Mouse (Mus musculus) MEL (cell line): ENCODE results near the gene Ccl3. TPM values are rescaled to one million over a fixed set of nuclear protein-coding genes. Genes with fewer than 3 reads are reported as not detected.
A peak's percentile ranks its signal among the peaks of the same experiment; 100 is the strongest.

Experiments
- DNase-seq: peaks from one replicate; pipeline ENCODE4 v3.0.0; 2011; ENCODE audit warnings: low read depth, low spot score
- H3K27ac ChIP-seq: 2 replicates; pipeline ENCODE4 v1.5.1; 2012; ENCODE audit warnings: low read depth, mild to moderate bottlenecking, control low read depth, low read length, moderate library complexity; ENCODE audit not compliant: control insufficient read depth
- H3K27me3 ChIP-seq, 2 experiments: fragments of 150-350 bp in 1 of 2; sonication (generic) in 1 of 2; 2 replicates each; pipeline ENCODE4 v1.6.1; 2012; ENCODE audit warnings: low read length in 2 of 2, mild to moderate bottlenecking in 2 of 2, improper control_type of control experiment in 1 of 2, moderate library complexity in 1 of 2; ENCODE audit not compliant: insufficient read depth in 2 of 2, control insufficient read depth in 1 of 2
- H3K36me3 ChIP-seq, 2 experiments: 2 replicates each; pipeline ENCODE4 v1.6.1; 2012 to 2014; ENCODE audit warnings: low read length in 2 of 2, improper control_type of control experiment in 1 of 2, inconsistent platforms in 1 of 2, mild to moderate bottlenecking in 1 of 2; ENCODE audit not compliant: insufficient read depth in 2 of 2, control insufficient read depth in 1 of 2
- H3K4me1 ChIP-seq, 2 experiments: fragments of 150-350 bp in 1 of 2; sonication (generic) in 1 of 2; 2 replicates each; pipeline ENCODE4 v1.6.1; 2012; ENCODE audit warnings: low read length in 2 of 2, improper control_type of control experiment in 1 of 2, mild to moderate bottlenecking in 1 of 2; ENCODE audit not compliant: insufficient read depth in 2 of 2, control insufficient read depth in 1 of 2
- H3K4me3 ChIP-seq, 2 experiments: fragments of 150-350 bp in 1 of 2; sonication (generic) in 1 of 2; 2 replicates each; pipeline ENCODE4 v1.5.1; 2012; ENCODE audit warnings: low read depth in 2 of 2, low read length in 2 of 2, mild to moderate bottlenecking in 2 of 2, moderate library complexity in 2 of 2, control low read depth in 1 of 2, improper control_type of control experiment in 1 of 2; ENCODE audit not compliant: control insufficient read depth in 1 of 2, insufficient read depth in 1 of 2
- H3K79me2 ChIP-seq: 2 replicates; pipeline ENCODE4 v1.6.1; 2012; ENCODE audit warnings: mild to moderate bottlenecking, low read length, moderate library complexity; ENCODE audit not compliant: control insufficient read depth, poor library complexity, insufficient read depth
- H3K9ac ChIP-seq: 2 replicates; pipeline ENCODE4 v1.6.1; 2012; ENCODE audit warnings: low read depth, mild to moderate bottlenecking, control low read depth, low read length, moderate library complexity; ENCODE audit not compliant: control insufficient read depth, poor library complexity, severe bottlenecking
- H3K9me3 ChIP-seq: fragments of 150-350 bp; sonication (generic); replicated peaks from 2 replicates; pipeline ENCODE4 v1.6.1; 2012; ENCODE audit warnings: mild to moderate bottlenecking, low read length, improper control_type of control experiment, moderate library complexity; ENCODE audit not compliant: insufficient read depth
- CHD2 ChIP-seq: IDR thresholded peaks from 2 replicates; pipeline ENCODE4 v1.6.1; 2011; ENCODE audit warnings: low read length, improper control_type of control experiment
- CTCF ChIP-seq, 3 experiments: IDR thresholded peaks in 2 of 3; conservative IDR thresholded peaks in 1 of 3; 2 replicates each; pipeline ENCODE4 v1.5.1; 2011 to 2012; ENCODE audit warnings: low read length in 3 of 3, low read depth in 2 of 3, mild to moderate bottlenecking in 2 of 3, improper control_type of control experiment in 1 of 3, inconsistent platforms in 1 of 3, mixed read lengths in 1 of 3, moderate library complexity in 1 of 3; ENCODE audit not compliant: control insufficient read depth in 1 of 3, insufficient read depth in 1 of 3, poor library complexity in 1 of 3, severe bottlenecking in 1 of 3
- EP300 ChIP-seq, 2 experiments: IDR thresholded peaks; 2 replicates each; pipeline ENCODE4 v1.6.1; 2011; ENCODE audit warnings: improper control_type of control experiment in 2 of 2, low read length in 2 of 2, low read depth in 1 of 2, mild to moderate bottlenecking in 1 of 2
- HCFC1 ChIP-seq: IDR thresholded peaks from 2 replicates; pipeline ENCODE4 v1.6.1; 2012; ENCODE audit warnings: low read depth, mild to moderate bottlenecking, inconsistent platforms, low read length, improper control_type of control experiment, moderate library complexity
- MAZ ChIP-seq: IDR thresholded peaks from 2 replicates; pipeline ENCODE4 v1.6.1; 2012; ENCODE audit warnings: low read depth, mild to moderate bottlenecking, inconsistent platforms, low read length, improper control_type of control experiment
- MEF2A ChIP-seq: IDR thresholded peaks from 2 replicates; pipeline ENCODE4 v1.6.1; 2014; ENCODE audit warnings: low read depth, mild to moderate bottlenecking, inconsistent platforms, low read length, improper control_type of control experiment; ENCODE audit not compliant: poor library complexity, insufficient replicate concordance, severe bottlenecking; ENCODE audit errors: extremely low read depth
- MYB ChIP-seq: IDR thresholded peaks from 2 replicates; pipeline ENCODE4 v1.6.1; 2011; ENCODE audit warnings: mild to moderate bottlenecking, low read depth, low read length, improper control_type of control experiment
- MYC ChIP-seq: IDR thresholded peaks from 2 replicates; pipeline ENCODE4 v1.6.1; 2011; ENCODE audit warnings: low read depth, mild to moderate bottlenecking, low read length, improper control_type of control experiment, moderate library complexity
- RAD21 ChIP-seq: IDR thresholded peaks from 2 replicates; pipeline ENCODE4 v1.6.1; 2011; ENCODE audit warnings: mild to moderate bottlenecking, low read depth, low read length, improper control_type of control experiment
- SIN3A ChIP-seq: IDR thresholded peaks from 2 replicates; pipeline ENCODE4 v1.6.1; 2012; ENCODE audit warnings: low read length, improper control_type of control experiment, inconsistent platforms
- SMC3 ChIP-seq: IDR thresholded peaks from 2 replicates; pipeline ENCODE4 v1.6.1; 2011; ENCODE audit warnings: low read depth, low read length, improper control_type of control experiment
- ZC3H11A ChIP-seq: IDR thresholded peaks from 2 replicates; pipeline ENCODE4 v1.6.1; 2012; ENCODE audit warnings: low read depth, mild to moderate bottlenecking, inconsistent platforms, low read length, improper control_type of control experiment
- ZKSCAN1 ChIP-seq: IDR thresholded peaks from 2 replicates; pipeline ENCODE4 v1.6.1; 2012; ENCODE audit warnings: low read depth, mild to moderate bottlenecking, inconsistent platforms, low read length, improper control_type of control experiment, moderate library complexity
- ZNF384 ChIP-seq: IDR thresholded peaks from 2 replicates; pipeline ENCODE4 v1.6.1; 2012; ENCODE audit warnings: low read depth, mild to moderate bottlenecking, inconsistent platforms, low read length, improper control_type of control experiment
- polyA plus RNA-seq, 2 experiments: library from polyadenylated mRNA; stranded (reverse) in 1 of 2; unstranded in 1 of 2; fragments of >175 nt in 1 of 2; fragments of >200 nt in 1 of 2; gene quantifications; 2 replicates each; pipeline versions ENCODE4 v1.2.1 to v1.2.4; 2012; ENCODE audit warnings: low replicate concordance in 2 of 2, low read depth in 1 of 2; ENCODE audit not compliant: insufficient read length in 2 of 2, insufficient read depth in 1 of 2, missing spikeins in 1 of 2
- total RNA-seq: library from RNA; depleted of rRNA; stranded (reverse); fragments of 300-350 nt; gene quantifications from 2 replicates; pipeline ENCODE4 v1.2.3, GENCODE M21; 2012

Ccl3 gene
- total and polyA plus RNA-seq, 3 experiments = not detected

DNA sequence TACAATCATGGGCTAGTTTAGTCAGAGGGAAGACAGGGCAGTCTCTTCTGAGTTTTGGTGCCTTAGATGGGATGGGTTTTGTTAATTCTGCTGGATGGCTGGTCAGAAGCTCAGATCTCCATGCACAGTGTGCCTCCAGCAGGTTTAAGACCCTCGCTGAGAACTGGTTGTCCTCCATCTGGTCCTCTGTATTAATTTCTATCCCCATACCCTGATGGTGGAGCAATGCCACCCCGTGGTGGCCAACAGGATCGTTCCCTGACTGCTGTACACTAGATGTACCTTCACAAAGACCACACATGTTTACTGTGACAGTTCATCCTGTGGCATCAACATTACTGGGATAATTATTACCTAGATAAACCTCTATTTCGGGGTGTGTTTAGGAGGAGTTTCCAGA is 16.4 kb downstream of the Ccl3 start:
- Histone ChIP-seq H3K79me2 (no peaks in the 10 kb centered on the region), H3K9ac (no peak overlapping the region), H3K4me1 (no peaks in the 10 kb centered on the region), H3K36me3 (no peaks in the 10 kb centered on the region), H3K27ac (no peak overlapping the region), H3K4me3 (no peak overlapping the region), H3K9me3 (no peaks in the 10 kb centered on the region), H3K27me3 (peaks cover 29 to 38% of the 10 kb centered on the region in 2 experiments)
- peak; percentile 54 for DNase-seq
- peak; percentile 87 for TF ChIP-seq RAD21
- TF ChIP-seq SIN3A = 0 out of 2 replicates have a peak, but pooled peaks have one; percentile 7
- 0 out of 2 replicates have a peak, but pooled peaks have one; percentile 39 for TF ChIP-seq MAZ
- TF ChIP-seq CTCF (IDR thresholded peaks at IDR 0.05 in 2 of 3, conservative IDR thresholded peaks at IDR 0.05 in 1 of 3; ENCODE audit: control insufficient read depth in 1 of 3, insufficient read depth in 1 of 3, low read depth in 2 of 3, low read length in 3 of 3, poor library complexity in 1 of 3, severe bottlenecking in 1 of 3) = peak; percentile 52 to 89 (median 76)
- 0 out of 2 replicates have a peak, but pooled peaks have one; percentile 12 for TF ChIP-seq MYB
- TF ChIP-seq ZC3H11A = peak; percentile 88
- TF ChIP-seq ZKSCAN1 = no peak
- 0 out of 2 replicates have a peak, but pooled peaks have one; percentile 45 for TF ChIP-seq MYC
- TF ChIP-seq SMC3 = peak; percentile 97
- no peak for TF ChIP-seq EP300 (IDR thresholded peaks at IDR 0.05; ENCODE audit: low read depth in 1 of 2, low read length in 2 of 2)

- H3K9me3 ChIP-seq = no peaks in the 10 kb centered on the region
- no peak overlapping the region for H3K27ac ChIP-seq
- H3K36me3 ChIP-seq = no peaks in the 10 kb centered on the region
- no peak overlapping the region for H3K4me3 ChIP-seq
- TF ChIP-seq MEF2A = no peak
- TF ChIP-seq ZNF384 = no peak
- TF ChIP-seq HCFC1 = no peak
- TF ChIP-seq CTCF (IDR thresholded peaks at IDR 0.05 in 2 of 3, conservative IDR thresholded peaks at IDR 0.05 in 1 of 3; ENCODE audit: control insufficient read depth in 1 of 3, insufficient read depth in 1 of 3, low read depth in 2 of 3, low read length in 3 of 3, poor library complexity in 1 of 3, severe bottlenecking in 1 of 3) = no peak
- no peaks in the 10 kb centered on the region for H3K79me2 ChIP-seq
- H3K27me3 ChIP-seq = peaks cover 28 to 31% of the 10 kb centered on the region in 2 experiments
- no peaks in the 10 kb centered on the region for H3K4me1 ChIP-seq
- no peak for DNase-seq
- no peak overlapping the region for H3K9ac ChIP-seq
Measured at GRCm38 (mm10) chr11:83631065-83631464, 18.1 kb downstream of the Ccl3 start.

- TF ChIP-seq CHD2 (no peak), SIN3A (no peak)
- no peaks in the 10 kb centered on the region for H3K79me2 ChIP-seq
- peaks cover 25 to 27% of the 10 kb centered on the region in 2 experiments for H3K27me3 ChIP-seq
- no peak for DNase-seq
- no peaks in the 10 kb centered on the region for H3K9me3 ChIP-seq
- no peaks in the 10 kb centered on the region for H3K4me1 ChIP-seq
- no peaks in the 10 kb centered on the region for H3K36me3 ChIP-seq
- H3K4me3 ChIP-seq = no peak overlapping the region
- H3K9ac ChIP-seq = no peak overlapping the region
- no peak overlapping the region for H3K27ac ChIP-seq
Measured at GRCm38 (mm10) chr11:83630630-83631029, 18.5 kb downstream of the Ccl3 start.
